Mouse (Mus musculus) forebrain, postnatal 0 days (tissue): Measurements from ENCODE around the gene Arhgap1. TPM values are rescaled to one million over a fixed set of nuclear protein-coding genes. Genes with fewer than 3 reads are reported as not detected.

Experiments used
- ATAC-seq: fragments of 200-750 bp; cut with Nextera tagmentation; 2 replicates; pipeline ENCODE4 v1.8.0; 2017; ENCODE audit warnings: mild to moderate bottlenecking, moderate library complexity
- DNase-seq: peaks from one replicate; pipeline ENCODE4 v3.0.0-alpha.2; 2015
- H3K27ac ChIP-seq: fragments of 300-500 bp; sonication (generic); 2 replicates; pipeline ENCODE4 v1.5.1; 2014; ENCODE audit warnings: low read depth, mild to moderate bottlenecking, antibody characterized with exemption, low read length, moderate library complexity, mixed read lengths
- H3K27me3 ChIP-seq: fragments of 300-500 bp; sonication (generic); 2 replicates; pipeline ENCODE4 v1.6.1; 2014; ENCODE audit warnings: mild to moderate bottlenecking, low read length, mixed read lengths; ENCODE audit not compliant: insufficient read depth
- H3K36me3 ChIP-seq: fragments of 300-500 bp; sonication (generic); 2 replicates; pipeline ENCODE4 v1.6.1; 2014; ENCODE audit warnings: mild to moderate bottlenecking, moderate library complexity; ENCODE audit not compliant: insufficient read depth
- H3K4me1 ChIP-seq: fragments of 300-500 bp; sonication (generic); 2 replicates; pipeline ENCODE4 v1.6.1; 2014; ENCODE audit warnings: antibody characterized with exemption; ENCODE audit not compliant: insufficient read depth
- H3K4me2 ChIP-seq: fragments of 300-500 bp; sonication (generic); 2 replicates; pipeline ENCODE4 v1.6.1; 2014; ENCODE audit warnings: low read depth, mild to moderate bottlenecking, moderate library complexity
- H3K4me3 ChIP-seq: fragments of 300-500 bp; sonication (generic); 2 replicates; pipeline ENCODE4 v1.5.1; 2014; ENCODE audit warnings: low read depth, low read length, mixed read lengths
- H3K9ac ChIP-seq: fragments of 300-500 bp; sonication (generic); 2 replicates; pipeline ENCODE4 v1.6.1; 2014; ENCODE audit warnings: mild to moderate bottlenecking
- H3K9me3 ChIP-seq: fragments of 300-500 bp; sonication (generic); 2 replicates; pipeline ENCODE4 v1.6.1; 2016; ENCODE audit warnings: low read length
- CTCF ChIP-seq: sonication (generic); IDR thresholded peaks from 2 replicates; pipeline ENCODE4 v1.5.1; 2016; ENCODE audit warnings: antibody characterized with exemption, control low read depth, low read depth
- WGBS: fragments of 180-500 bp; shearing (Covaris S2); extraction: QIAGEN DNeasy Blood & Tissue Kit; methylation state at CpG from one replicate; pipeline ENCODE4 v1.1.7; 2014; 5-methylcytosine and 5-hydroxymethylcytosine counted together
- polyA plus RNA-seq: library from polyadenylated mRNA; unstranded; fragments of >200 nt; fragmentation: Nextera tagmentation; extraction: Ambion mirVana; gene quantifications from 2 replicates; pipeline ENCODE4 v1.2.1, GENCODE M21; 2015
- total RNA-seq: library from RNA; depleted of rRNA; stranded (reverse); fragments of >200 nt; gene quantifications from 2 replicates; pipeline ENCODE4 v1.2.3, GENCODE M21; 2014

Gene Arhgap1
- total and polyA plus RNA-seq, 2 experiments from 2014 or later: 104 to 111 TPM

- no peak overlapping the region for H3K27ac ChIP-seq
- WGBS: 92% methylated on average over 10 of the region's 10 CpGs
- no peaks in the 10 kb centered on the region for H3K4me1 ChIP-seq
- H3K9ac ChIP-seq: no peak overlapping the region
- ATAC-seq (no peak), DNase-seq (no peak)
- H3K27me3 ChIP-seq: no peaks in the 10 kb centered on the region
- no peaks in the 10 kb centered on the region for H3K9me3 ChIP-seq
- peaks cover 15% of the 10 kb centered on the region for H3K36me3 ChIP-seq
- H3K4me2 ChIP-seq: no peak overlapping the region
- H3K4me3 ChIP-seq: no peak overlapping the region
- no peak for TF ChIP-seq CTCF
Measured at GRCm38 (mm10) chr2:91695436-91696224, 46.0 kb downstream of the Arhgap1 start.

GRCm38 (mm10) chr2:91696225-91696590, 46.5 kb downstream of the Arhgap1 start:
- H3K9ac ChIP-seq: no peak overlapping the region
- no peak overlapping the region for H3K4me2 ChIP-seq
- 90% methylated on average over 1 of the region's 1 CpGs for WGBS
- peaks cover 13% of the 10 kb centered on the region for H3K36me3 ChIP-seq
- no peaks in the 10 kb centered on the region for H3K4me1 ChIP-seq
- no peak overlapping the region for H3K27ac ChIP-seq
- no peak for TF ChIP-seq CTCF
- H3K9me3 ChIP-seq: no peaks in the 10 kb centered on the region
- DNase-seq (no peak), ATAC-seq (no peak)
- no peaks in the 10 kb centered on the region for H3K27me3 ChIP-seq
- H3K4me3 ChIP-seq: no peak overlapping the region

- DNase-seq: no peak
- 64% methylated on average over 1 of the region's 1 CpGs for WGBS
- no peak for ATAC-seq
- Histone ChIP-seq H3K27ac (no peak overlapping the region), H3K9ac (no peak overlapping the region), H3K4me1 (no peaks in the 10 kb centered on the region), H3K9me3 (no peaks in the 10 kb centered on the region), H3K27me3 (no peaks in the 10 kb centered on the region), H3K36me3 (peaks cover 5% of the 10 kb centered on the region; the same call in 1 of the 2 replicates), H3K4me2 (no peak overlapping the region), H3K4me3 (no peak overlapping the region)
- TF ChIP-seq CTCF: no peak
Measured at GRCm38 (mm10) chr2:91699225-91699624, 49.6 kb downstream of the Arhgap1 start.

- Histone ChIP-seq H3K9ac (no peak overlapping the region), H3K4me1 (no peaks in the 10 kb centered on the region), H3K36me3 (no peaks in the 10 kb centered on the region), H3K9me3 (no peaks in the 10 kb centered on the region), H3K27me3 (no peaks in the 10 kb centered on the region), H3K27ac (no peak overlapping the region), H3K4me2 (no peak overlapping the region), H3K4me3 (no peak overlapping the region)
- no peak for TF ChIP-seq CTCF
- WGBS: 95% methylated on average over 2 of the region's 2 CpGs
- DNase-seq (no peak), ATAC-seq (no peak)
Measured at GRCm38 (mm10) chr2:91701366-91701765, 51.7 kb downstream of the Arhgap1 start.

GRCm38 (mm10) chr2:91705736-91706135, 56.1 kb downstream of the Arhgap1 start:
- no peak for DNase-seq
- no peak for ATAC-seq
- 88% methylated on average over 6 of the region's 6 CpGs for WGBS

GRCm38 (mm10) chr2:91706456-91706855, 56.8 kb downstream of the Arhgap1 start:
- Histone ChIP-seq H3K9ac (no peak overlapping the region), H3K27ac (no peak overlapping the region), H3K9me3 (no peaks in the 10 kb centered on the region), H3K36me3 (no peaks in the 10 kb centered on the region; the same call in 1 of the 2 replicates), H3K4me1 (peaks cover 7% of the 10 kb centered on the region; the same call in 1 of the 2 replicates), H3K27me3 (no peaks in the 10 kb centered on the region), H3K4me2 (no peak overlapping the region), H3K4me3 (no peak overlapping the region)
- ATAC-seq (no peak), DNase-seq (no peak)
- no peak for TF ChIP-seq CTCF

More at GRCm38 (mm10) chr2:91705736-91706135, 56.1 kb downstream of the Arhgap1 start:
- Histone ChIP-seq H3K9me3 (no peaks in the 10 kb centered on the region), H3K36me3 (no peaks in the 10 kb centered on the region; the same call in 1 of the 2 replicates), H3K27ac (no peak overlapping the region), H3K4me3 (no peak overlapping the region), H3K4me1 (peaks cover 7% of the 10 kb centered on the region; the same call in 1 of the 2 replicates), H3K4me2 (no peak overlapping the region), H3K27me3 (no peaks in the 10 kb centered on the region), H3K9ac (no peak overlapping the region)
- TF ChIP-seq CTCF: no peak

- TF ChIP-seq CTCF: no peak
- H3K4me3 ChIP-seq: no peak overlapping the region
- H3K4me1 ChIP-seq: peaks cover 7% of the 10 kb centered on the region
- ATAC-seq (no peak), DNase-seq (no peak)
- no peaks in the 10 kb centered on the region for H3K9me3 ChIP-seq
- H3K27ac ChIP-seq: no peak overlapping the region
- no peaks in the 10 kb centered on the region for H3K27me3 ChIP-seq
- H3K9ac ChIP-seq: no peak overlapping the region
- H3K4me2 ChIP-seq: no peak overlapping the region
- no peaks in the 10 kb centered on the region; the same call in 1 of the 2 replicates for H3K36me3 ChIP-seq
- 95% methylated on average over 6 of the region's 6 CpGs for WGBS
Measured at GRCm38 (mm10) chr2:91708361-91708760, 58.7 kb downstream of the Arhgap1 start.
